ENCODE assay signal across 9 mouse cellular contexts in the genomic region with DNA sequence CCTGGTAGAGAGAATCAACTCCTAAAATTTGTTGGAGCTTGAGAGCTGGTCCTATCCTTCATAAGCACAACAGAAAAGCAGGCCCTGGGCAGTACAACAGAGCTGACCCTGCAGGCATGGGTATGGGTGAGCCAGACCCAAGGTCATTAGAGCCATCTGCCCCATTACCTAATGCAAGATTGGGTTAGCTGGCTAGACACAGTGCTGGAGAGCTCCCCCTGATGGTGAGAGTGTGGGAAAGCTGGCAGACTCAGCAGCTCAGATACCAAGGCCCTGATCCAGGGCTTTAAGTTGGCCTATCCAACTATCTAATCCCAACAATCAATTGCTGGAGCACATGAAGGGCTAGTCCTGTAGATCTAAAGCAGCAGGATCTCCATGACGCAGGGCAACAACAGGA. TPM values are rescaled to one million over a fixed set of nuclear protein-coding genes. Genes with fewer than 3 reads are reported as not detected.
A peak's percentile ranks its signal among the peaks of the same experiment; 100 is the strongest.
DNase-seq lines count a peak whose midpoint lies in the region; ATAC-seq and TF ChIP-seq lines count a peak whose summit lies in the region.
"Had no signal": no experiment of that assay in that cellular context is flagged by ENCODE, and none has a peak within 500 bp of the region (broad histone marks: within the 10 kb centered on the region; RNA-seq: fewer than 3 reads in every experiment).

No protein-coding gene starts in this region.

- TF ChIP-seq CTCF in kidney, adult 2 months (conservative IDR thresholded peaks at IDR 0.05; ENCODE audit: insufficient read depth, insufficient read length, low read depth, low read length) = peak; percentile 89
- TF ChIP-seq CTCF in ES-Bruce4 (IDR thresholded peaks at IDR 0.05; ENCODE audit: low read depth, low read length) = peak; percentile 82

- no peak for TF ChIP-seq EP300 in ES-Bruce4 (IDR thresholded peaks at IDR 0.05; ENCODE audit: insufficient read depth, low read depth, low read length)

- no peaks in the 10 kb centered on the region for H3K27me3 ChIP-seq in kidney, adult 2 months (replicated peaks; ENCODE audit: control insufficient read depth, insufficient read depth, low read length)
- H3K27me3 ChIP-seq in kidney, embryonic 16.5 days (ENCODE audit: insufficient read depth, low read length) = no peaks in the 10 kb centered on the region
- no peaks in the 10 kb centered on the region for H3K27me3 ChIP-seq in ES-Bruce4 (ENCODE audit: control insufficient read depth, insufficient read depth, low read length, poor library complexity, severe bottlenecking)

- H3K4me1 ChIP-seq in kidney, adult 2 months (ENCODE audit: control insufficient read depth, insufficient read depth, low read length) = no peaks in the 10 kb centered on the region
- H3K4me1 ChIP-seq in kidney, embryonic 16.5 days (ENCODE audit: insufficient read depth, low read length) = peaks cover 8% of the 10 kb centered on the region
- no peaks in the 10 kb centered on the region for H3K4me1 ChIP-seq in ES-Bruce4 (ENCODE audit: control insufficient read depth, insufficient read depth, low read length)
- peaks cover 3% of the 10 kb centered on the region; the same call in 1 of the 2 replicates for H3K4me1 ChIP-seq in brown adipose tissue, adult 24 weeks (ENCODE audit: control insufficient read depth, insufficient read depth, insufficient read length, low read length)

- 84% methylated on average over 1 of the region's 1 CpGs for WGBS in kidney, adult 2 months
- WGBS in kidney, embryonic 16.5 days = 83% methylated on average over 1 of the region's 1 CpGs

- TF ChIP-seq POLR2A in kidney, adult 2 months (IDR thresholded peaks at IDR 0.05; ENCODE audit: low read depth, low read length) = no peak
- TF ChIP-seq POLR2A in ES-Bruce4 (IDR thresholded peaks at IDR 0.05; ENCODE audit: insufficient read depth, low read length) = no peak

- no peak overlapping the region for H3K27ac ChIP-seq in kidney, adult 2 months (ENCODE audit: insufficient read depth, low read depth, low read length)
- no peak overlapping the region for H3K27ac ChIP-seq in kidney, embryonic 16.5 days (ENCODE audit: low read length)
- no peak overlapping the region for H3K27ac ChIP-seq in ES-Bruce4 (ENCODE audit: insufficient read depth, low read length)
- H3K27ac ChIP-seq in brown adipose tissue, adult 24 weeks (replicated peaks; ENCODE audit: low read depth, low read length) = peak overlapping the region; percentile 81

- no peak overlapping the region for H3K4me2 ChIP-seq in kidney, embryonic 16.5 days (replicated peaks; ENCODE audit: low read depth, low read length)

- no peaks in the 10 kb centered on the region for H3K9me3 ChIP-seq in kidney, embryonic 16.5 days (ENCODE audit: low read length)
- H3K9me3 ChIP-seq in ES-Bruce4 (replicated peaks; ENCODE audit: control insufficient read depth, insufficient read depth, low read length, poor library complexity, severe bottlenecking) = no peaks in the 10 kb centered on the region

- no peak overlapping the region for H3K9ac ChIP-seq in kidney, embryonic 16.5 days (replicated peaks; ENCODE audit: low read length)
- no peak overlapping the region for H3K9ac ChIP-seq in ES-Bruce4 (ENCODE audit: low read depth, poor library complexity, severe bottlenecking)

- peaks cover under 1% of the 10 kb centered on the region; the same call in 1 of the 2 replicates for H3K36me3 ChIP-seq in kidney, adult 2 months (ENCODE audit: control insufficient read depth, insufficient read depth, low read length)
- peaks cover 56% of the 10 kb centered on the region for H3K36me3 ChIP-seq in kidney, embryonic 16.5 days (ENCODE audit: insufficient read depth, low read length)
- H3K36me3 ChIP-seq in ES-Bruce4 (ENCODE audit: control insufficient read depth, insufficient read depth, low read length, poor library complexity, severe bottlenecking) = peaks cover 62% of the 10 kb centered on the region

- DNase-seq in kidney, adult 2 months = peak; percentile 81
- peak; percentile 13 for DNase-seq in fibroblast of lung, adult 2 months (ENCODE audit: low read depth)
- DNase-seq in kidney, postnatal 25 days = peak; percentile 74 to 81

- ATAC-seq in kidney, embryonic 16.5 days (ENCODE audit: low FRiP score, low TSS enrichment) = no peak
- ATAC-seq in neutrophil, adult 5-6 weeks (ENCODE audit: extremely low read depth, insufficient number of reproducible peaks, low FRiP score, poor library complexity, severe bottlenecking) = peak; percentile 69; the same call in 1 of the 2 replicates
- no peak for ATAC-seq in inflammation-experienced regulatory T-cells, adult 6 months

- no peak overlapping the region for H3K4me3 ChIP-seq in kidney, adult 2 months (ENCODE audit: insufficient read depth, low read depth, low read length)
- H3K4me3 ChIP-seq in kidney, embryonic 16.5 days (ENCODE audit: low read length) = no peak overlapping the region
- no peak overlapping the region for H3K4me3 ChIP-seq in ES-Bruce4 (ENCODE audit: low read depth, low read length)
- H3K4me3 ChIP-seq in brown adipose tissue, adult 24 weeks (ENCODE audit: insufficient read depth, low read depth, low read length) = no peak overlapping the region
- H3K4me3 ChIP-seq: myocyte had no signal

RNA-seq across cellular contexts. Expression of a gene that starts 4.5 kb away (rescaled TPM):
- polyA plus RNA-seq in kidney, adult 2 months (2012; rRNA removed) = 30.8 and 31.2 TPM in 2 replicates
- polyA plus RNA-seq in kidney, embryonic 16.5 days (2015; fragmentation: Nextera tagmentation; extraction: Ambion mirVana) = 26.6 and 28.0 TPM in 2 replicates
- 38.4 and 39.3 TPM in 2 replicates for polyA plus RNA-seq in ES-Bruce4 (2011; ENCODE audit: insufficient read depth, insufficient read length, low read depth, missing spikeins)
- 51.9 and 57.6 TPM in 2 replicates for polyA plus RNA-seq in brown adipose tissue, adult 24 weeks (2012; ENCODE audit: insufficient read depth, insufficient read length, missing spikeins)
- 70.1 and 88.5 TPM in 2 replicates for total RNA-seq in neutrophil, adult 5-6 weeks (2017)
- polyA plus RNA-seq in inflammation-experienced regulatory T-cells, adult 6 months (2017; shearing (Covaris generic)) = 10 to 100 TPM; 17.4 to 21.7 (median 21.4) TPM

RNA-seq across cellular contexts. Expression of a gene that starts 5.1 kb away (rescaled TPM):
- polyA plus RNA-seq in kidney, adult 2 months (2012; rRNA removed) = 191 and 242 TPM in 2 replicates
- polyA plus RNA-seq in kidney, embryonic 16.5 days (2015; fragmentation: Nextera tagmentation; extraction: Ambion mirVana) = 407 and 433 TPM in 2 replicates
- polyA plus RNA-seq in ES-Bruce4 (2011; ENCODE audit: insufficient read depth, insufficient read length, low read depth, missing spikeins) = 553 and 558 TPM in 2 replicates
- 679 and 786 TPM in 2 replicates for polyA plus RNA-seq in brown adipose tissue, adult 24 weeks (2012; ENCODE audit: insufficient read depth, insufficient read length, missing spikeins)
- 82.5 and 89.9 TPM in 2 replicates for total RNA-seq in neutrophil, adult 5-6 weeks (2017)
- 100 to 1,000 TPM; 155 to 247 (median 208) TPM for polyA plus RNA-seq in inflammation-experienced regulatory T-cells, adult 6 months (2017; shearing (Covaris generic))

RNA-seq across cellular contexts. Expression of a gene that starts 22.8 kb away (rescaled TPM):
- 134 and 147 TPM in 2 replicates for polyA plus RNA-seq in kidney, adult 2 months (2012; rRNA removed)
- 88.5 and 92.0 TPM in 2 replicates for polyA plus RNA-seq in kidney, embryonic 16.5 days (2015; fragmentation: Nextera tagmentation; extraction: Ambion mirVana)
- polyA plus RNA-seq in ES-Bruce4 (2011; ENCODE audit: insufficient read depth, insufficient read length, low read depth, missing spikeins) = 27.8 and 29.7 TPM in 2 replicates
- polyA plus RNA-seq in brown adipose tissue, adult 24 weeks (2012; ENCODE audit: insufficient read depth, insufficient read length, missing spikeins) = 292 and 332 TPM in 2 replicates
- 26.0 and 30.3 TPM in 2 replicates for total RNA-seq in neutrophil, adult 5-6 weeks (2017)
- 10 to 100 TPM; 33.2 to 37.9 (median 36.2) TPM for polyA plus RNA-seq in inflammation-experienced regulatory T-cells, adult 6 months (2017; shearing (Covaris generic))

RNA-seq across cellular contexts. Expression of a gene that starts 46.3 kb away (rescaled TPM):
- 30.2 and 37.2 TPM in 2 replicates for polyA plus RNA-seq in kidney, adult 2 months (2012; rRNA removed)
- 31.6 and 32.9 TPM in 2 replicates for polyA plus RNA-seq in kidney, embryonic 16.5 days (2015; fragmentation: Nextera tagmentation; extraction: Ambion mirVana)
- polyA plus RNA-seq in ES-Bruce4 (2011; ENCODE audit: insufficient read depth, insufficient read length, low read depth, missing spikeins) = 30.6 and 39.5 TPM in 2 replicates
- 23.7 and 25.1 TPM in 2 replicates for polyA plus RNA-seq in brown adipose tissue, adult 24 weeks (2012; ENCODE audit: insufficient read depth, insufficient read length, missing spikeins)
- 11.6 and 18.3 TPM in 2 replicates for total RNA-seq in neutrophil, adult 5-6 weeks (2017)
- 1 to 10 TPM; 2.4 to 4.2 (median 3.0) TPM for polyA plus RNA-seq in inflammation-experienced regulatory T-cells, adult 6 months (2017; shearing (Covaris generic))

Comparison
In these comparisons a context has a peak if more than half of its experiments do, and no peak if none do; other contexts are left out.
1. DNase-seq: peak in every context shown above with its lines; median percentile 81 in kidney, adult 2 months; 78 in kidney, postnatal 25 days; 13 in fibroblast of lung, adult 2 months.